Mouse (Mus musculus): ENCODE results near the gene Aak1.

DNA sequence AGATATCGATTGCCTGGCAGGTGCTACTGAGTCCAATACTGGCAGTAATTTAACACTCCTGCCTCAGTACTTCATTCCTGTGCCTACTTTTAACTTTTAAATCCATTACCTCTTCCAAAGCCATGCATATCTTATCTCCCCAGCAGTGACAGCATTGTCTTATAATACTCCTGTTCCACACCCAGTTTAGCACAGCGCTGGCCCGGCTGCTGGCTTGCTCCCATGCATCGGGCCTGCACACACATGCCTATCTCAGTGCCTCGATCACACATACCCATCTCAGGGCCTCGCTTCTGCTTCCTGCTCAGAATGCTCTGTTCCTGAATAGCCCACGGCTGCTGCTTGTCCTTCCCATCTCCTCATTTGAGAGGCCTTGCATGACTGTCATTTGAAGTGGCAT is 90.5 kb downstream of the Aak1 start:
- TF ChIP-seq CTCF (IDR thresholded peaks at IDR 0.05; ENCODE audit: extremely low read depth, insufficient read length, insufficient replicate concordance, low read depth, low read length) (no peak), POLR2A (IDR thresholded peaks at IDR 0.05; ENCODE audit: low read depth, low read length) (no peak)

Data from small intestine, adult 2 months (tissue).